Mouse (Mus musculus): Measurements from ENCODE around the gene C1qtnf3. TPM values are rescaled to one million over a fixed set of nuclear protein-coding genes. Genes with fewer than 3 reads are reported as not detected.
"Not testable (repeated sequence)": the region's sequence is repeated elsewhere in the genome, so short reads cannot be mapped to it uniquely, and the experiment has no call there.

Gene C1qtnf3
- polyA plus RNA-seq, 1 experiment from 2014 or later = 0.16 TPM

- Histone ChIP-seq H3K9me3 (ENCODE audit: control insufficient read depth, low read length) (no peaks in the 10 kb centered on the region), H3K4me2 (ENCODE audit: low read length) (peak overlapping the region; percentile 72), H3K9ac (ENCODE audit: low read length) (peak overlapping the region; percentile 89), H3K36me3 (ENCODE audit: control insufficient read depth, insufficient read depth, low read length) (peaks cover 7% of the 10 kb centered on the region; the same call in 1 of the 2 replicates), H3K27ac (replicated peaks in 1 of 2; ENCODE audit: control insufficient read depth in 1 of 2, insufficient read depth in 1 of 2, low read depth in 2 of 2, low read length in 2 of 2) (peak overlapping the region; percentile 92 to 93), H3K4me3 (ENCODE audit: control insufficient read depth in 1 of 2, insufficient read depth in 1 of 2, low read depth in 1 of 2, low read length in 2 of 2) (peak overlapping the region; percentile 73 to 93), H3K4me1 (ENCODE audit: control insufficient read depth in 2 of 2, insufficient read depth in 2 of 2, low read length in 2 of 2) (peaks cover 0 to 5% of the 10 kb centered on the region in 2 experiments; a peak in 1 of 4 replicates), H3K27me3 (ENCODE audit: control insufficient read depth, insufficient read depth, low read length) (no peaks in the 10 kb centered on the region)
- 4% methylated on average over 6 of the region's 6 CpGs for WGBS
- ATAC-seq (ENCODE audit: insufficient number of reproducible peaks, insufficient read depth, low FRiP score, low read depth) = no peak
Measured at GRCm38 (mm10) chr15:10982064-10982435, 29.9 kb downstream of the C1qtnf3 start.

GRCm38 (mm10) chr15:10985756-10986155 lies 33.6 kb downstream of the C1qtnf3 start:
- no peaks in the 10 kb centered on the region for H3K9me3 ChIP-seq (ENCODE audit: control insufficient read depth, low read length)
- no peak overlapping the region for H3K27ac ChIP-seq (replicated peaks in 1 of 2; ENCODE audit: control insufficient read depth in 1 of 2, insufficient read depth in 1 of 2, low read depth in 2 of 2, low read length in 2 of 2)
- 69% methylated on average over 6 of the region's 6 CpGs for WGBS
- peaks cover 19% of the 10 kb centered on the region; the same call in 1 of the 2 replicates for H3K36me3 ChIP-seq (ENCODE audit: control insufficient read depth, insufficient read depth, low read length)
- H3K27me3 ChIP-seq (ENCODE audit: control insufficient read depth, insufficient read depth, low read length) = no peaks in the 10 kb centered on the region
- H3K4me3 ChIP-seq (ENCODE audit: control insufficient read depth in 1 of 2, insufficient read depth in 1 of 2, low read depth in 1 of 2, low read length in 2 of 2) = no peak overlapping the region
- peaks cover 0 to 3% of the 10 kb centered on the region in 2 experiments; a peak in 1 of 4 replicates for H3K4me1 ChIP-seq (ENCODE audit: control insufficient read depth in 2 of 2, insufficient read depth in 2 of 2, low read length in 2 of 2)
- ATAC-seq (ENCODE audit: insufficient number of reproducible peaks, insufficient read depth, low FRiP score, low read depth) = no peak
- H3K4me2 ChIP-seq (ENCODE audit: low read length) = no peak overlapping the region
- no peak overlapping the region for H3K9ac ChIP-seq (ENCODE audit: low read length)

GRCm38 (mm10) chr15:10986477-10986876 lies 34.3 kb downstream of the C1qtnf3 start:
- not testable (repeated sequence) for H3K4me1 ChIP-seq (ENCODE audit: control insufficient read depth in 2 of 2, insufficient read depth in 2 of 2, low read length in 2 of 2); H3K9me3 ChIP-seq (ENCODE audit: control insufficient read depth, low read length)

GRCm38 (mm10) chr15:10990411-10990810 lies 38.3 kb downstream of the C1qtnf3 start:
- ATAC-seq (ENCODE audit: insufficient number of reproducible peaks, insufficient read depth, low FRiP score, low read depth) = no peak
- 51% methylated on average over 2 of the region's 2 CpGs for WGBS

More at GRCm38 (mm10) chr15:10986477-10986876, 34.3 kb downstream of the C1qtnf3 start:
- H3K4me2 ChIP-seq (ENCODE audit: low read length); H3K27ac ChIP-seq (replicated peaks in 1 of 2; ENCODE audit: control insufficient read depth in 1 of 2, insufficient read depth in 1 of 2, low read depth in 2 of 2, low read length in 2 of 2); ATAC-seq (ENCODE audit: insufficient number of reproducible peaks, insufficient read depth, low FRiP score, low read depth); H3K4me3 ChIP-seq (ENCODE audit: control insufficient read depth in 1 of 2, insufficient read depth in 1 of 2, low read depth in 1 of 2, low read length in 2 of 2); H3K27me3 ChIP-seq (ENCODE audit: control insufficient read depth, insufficient read depth, low read length); H3K9ac ChIP-seq (ENCODE audit: low read length): not testable (repeated sequence)
- 75% methylated on average over 2 of the region's 2 CpGs for WGBS
- peaks cover 19% of the 10 kb centered on the region; the same call in 1 of the 2 replicates for H3K36me3 ChIP-seq (ENCODE audit: control insufficient read depth, insufficient read depth, low read length)

GRCm38 (mm10) chr15:10991566-10991965 lies 39.4 kb downstream of the C1qtnf3 start:
- 90% methylated on average over 1 of the region's 1 CpGs for WGBS
- H3K4me2 ChIP-seq (ENCODE audit: low read length) = no peak overlapping the region

More at GRCm38 (mm10) chr15:10990411-10990810, 38.3 kb downstream of the C1qtnf3 start:
- no peak overlapping the region for H3K27ac ChIP-seq (replicated peaks in 1 of 2; ENCODE audit: control insufficient read depth in 1 of 2, insufficient read depth in 1 of 2, low read depth in 2 of 2, low read length in 2 of 2)
- H3K27me3 ChIP-seq (ENCODE audit: control insufficient read depth, insufficient read depth, low read length) = no peaks in the 10 kb centered on the region
- peaks cover 23% of the 10 kb centered on the region for H3K36me3 ChIP-seq (ENCODE audit: control insufficient read depth, insufficient read depth, low read length)
- H3K4me1 ChIP-seq (ENCODE audit: control insufficient read depth in 2 of 2, insufficient read depth in 2 of 2, low read length in 2 of 2) = no peaks in the 10 kb centered on the region
- H3K9me3 ChIP-seq (ENCODE audit: control insufficient read depth, low read length) = no peaks in the 10 kb centered on the region
- no peak overlapping the region for H3K4me3 ChIP-seq (ENCODE audit: control insufficient read depth in 1 of 2, insufficient read depth in 1 of 2, low read depth in 1 of 2, low read length in 2 of 2)
- no peak overlapping the region for H3K9ac ChIP-seq (ENCODE audit: low read length)
- no peak overlapping the region for H3K4me2 ChIP-seq (ENCODE audit: low read length)

GRCm38 (mm10) chr15:10999832-11000231 lies 47.7 kb downstream of the C1qtnf3 start:
- Histone ChIP-seq H3K36me3 (ENCODE audit: control insufficient read depth, insufficient read depth, low read length) (peaks cover 11% of the 10 kb centered on the region), H3K9me3 (ENCODE audit: control insufficient read depth, low read length) (no peaks in the 10 kb centered on the region), H3K27ac (replicated peaks in 1 of 2; ENCODE audit: control insufficient read depth in 1 of 2, insufficient read depth in 1 of 2, low read depth in 2 of 2, low read length in 2 of 2) (no peak overlapping the region), H3K4me1 (ENCODE audit: control insufficient read depth in 2 of 2, insufficient read depth in 2 of 2, low read length in 2 of 2) (peaks cover 0 to 3% of the 10 kb centered on the region in 2 experiments; a peak in 1 of 4 replicates), H3K4me2 (ENCODE audit: low read length) (peak overlapping the region; percentile 11), H3K9ac (ENCODE audit: low read length) (no peak overlapping the region), H3K27me3 (ENCODE audit: control insufficient read depth, insufficient read depth, low read length) (no peaks in the 10 kb centered on the region), H3K4me3 (ENCODE audit: control insufficient read depth in 1 of 2, insufficient read depth in 1 of 2, low read depth in 1 of 2, low read length in 2 of 2) (no peak overlapping the region)
- WGBS = 48% methylated on average over 5 of the region's 5 CpGs
- ATAC-seq (ENCODE audit: insufficient number of reproducible peaks, insufficient read depth, low FRiP score, low read depth) = no peak

More at GRCm38 (mm10) chr15:10991566-10991965, 39.4 kb downstream of the C1qtnf3 start:
- Histone ChIP-seq H3K9ac (ENCODE audit: low read length) (no peak overlapping the region), H3K9me3 (ENCODE audit: control insufficient read depth, low read length) (no peaks in the 10 kb centered on the region), H3K36me3 (ENCODE audit: control insufficient read depth, insufficient read depth, low read length) (peaks cover 29% of the 10 kb centered on the region), H3K4me1 (ENCODE audit: control insufficient read depth in 2 of 2, insufficient read depth in 2 of 2, low read length in 2 of 2) (no peaks in the 10 kb centered on the region), H3K27ac (replicated peaks in 1 of 2; ENCODE audit: control insufficient read depth in 1 of 2, insufficient read depth in 1 of 2, low read depth in 2 of 2, low read length in 2 of 2) (no peak overlapping the region), H3K27me3 (ENCODE audit: control insufficient read depth, insufficient read depth, low read length) (no peaks in the 10 kb centered on the region), H3K4me3 (ENCODE audit: control insufficient read depth in 1 of 2, insufficient read depth in 1 of 2, low read depth in 1 of 2, low read length in 2 of 2) (no peak overlapping the region)
- ATAC-seq (ENCODE audit: insufficient number of reproducible peaks, insufficient read depth, low FRiP score, low read depth) = no peak

- no peak for ATAC-seq (ENCODE audit: insufficient number of reproducible peaks, insufficient read depth, low FRiP score, low read depth)
- WGBS = 33% methylated on average over 7 of the region's 7 CpGs
- Histone ChIP-seq H3K27ac (replicated peaks in 1 of 2; ENCODE audit: control insufficient read depth in 1 of 2, insufficient read depth in 1 of 2, low read depth in 2 of 2, low read length in 2 of 2) (no peak within 1 kb of the TSS), H3K4me2 (ENCODE audit: low read length) (peak within 1 kb of the TSS; percentile 11), H3K9me3 (ENCODE audit: control insufficient read depth, low read length) (no peaks in the 10 kb centered on the region), H3K27me3 (ENCODE audit: control insufficient read depth, insufficient read depth, low read length) (no peaks in the 10 kb centered on the region), H3K36me3 (ENCODE audit: control insufficient read depth, insufficient read depth, low read length) (peaks cover 6% of the 10 kb centered on the region), H3K9ac (ENCODE audit: low read length) (no peak within 1 kb of the TSS), H3K4me1 (ENCODE audit: control insufficient read depth in 2 of 2, insufficient read depth in 2 of 2, low read length in 2 of 2) (peaks cover 0 to 3% of the 10 kb centered on the region in 2 experiments; a peak in 1 of 4 replicates), H3K4me3 (ENCODE audit: control insufficient read depth in 1 of 2, insufficient read depth in 1 of 2, low read depth in 1 of 2, low read length in 2 of 2) (no peak within 1 kb of the TSS)
Measured at GRCm38 (mm10) chr15:11000421-11000820, 48.3 kb downstream of the C1qtnf3 start, which contains the start of gene Slc45a2. Slc45a2 (plus strand) TSS chr15:11000721.

- H3K36me3 ChIP-seq (ENCODE audit: control insufficient read depth, insufficient read depth, low read length) = no peaks in the 10 kb centered on the region
- H3K4me1 ChIP-seq (ENCODE audit: control insufficient read depth in 2 of 2, insufficient read depth in 2 of 2, low read length in 2 of 2) = peaks cover 0 to 3% of the 10 kb centered on the region in 2 experiments; a peak in 1 of 4 replicates
- H3K27me3 ChIP-seq (ENCODE audit: control insufficient read depth, insufficient read depth, low read length) = no peaks in the 10 kb centered on the region
- H3K9me3 ChIP-seq (ENCODE audit: control insufficient read depth, low read length) = no peaks in the 10 kb centered on the region
- H3K9ac ChIP-seq (ENCODE audit: low read length) = no peak overlapping the region
- H3K4me3 ChIP-seq (ENCODE audit: control insufficient read depth in 1 of 2, insufficient read depth in 1 of 2, low read depth in 1 of 2, low read length in 2 of 2) = no peak overlapping the region
- H3K4me2 ChIP-seq (ENCODE audit: low read length) = no peak overlapping the region
- H3K27ac ChIP-seq (replicated peaks in 1 of 2; ENCODE audit: control insufficient read depth in 1 of 2, insufficient read depth in 1 of 2, low read depth in 2 of 2, low read length in 2 of 2) = no peak overlapping the region
- no peak for ATAC-seq (ENCODE audit: insufficient number of reproducible peaks, insufficient read depth, low FRiP score, low read depth)
- WGBS = 84% methylated on average over 4 of the region's 4 CpGs
Measured at GRCm38 (mm10) chr15:11003791-11004190, 51.7 kb downstream of the C1qtnf3 start.
